Mouse (Mus musculus) midbrain, embryonic 13.5 days (tissue): ENCODE measurements around the gene Mast4. TPM values are rescaled to one million over a fixed set of nuclear protein-coding genes. Genes with fewer than 3 reads are reported as not detected.
"Not testable (repeated sequence)": the region's sequence is repeated elsewhere in the genome, so short reads cannot be mapped to it uniquely, and the experiment has no call there.

Experiments used
- ATAC-seq: fragments of 200-750 bp; cut with Nextera tagmentation; 2 replicates; pipeline ENCODE4 v1.8.0; 2017; ENCODE audit warnings: mild to moderate bottlenecking, moderate TSS enrichment, moderate library complexity
- H3K27ac ChIP-seq: fragments of 300-500 bp; sonication (generic); 2 replicates; pipeline ENCODE4 v1.5.1; 2015; ENCODE audit warnings: inconsistent platforms, mild to moderate bottlenecking, moderate library complexity
- H3K27me3 ChIP-seq: fragments of 300-500 bp; sonication (generic); 2 replicates; pipeline ENCODE4 v1.6.1; 2015; ENCODE audit warnings: mild to moderate bottlenecking, inconsistent platforms
- H3K36me3 ChIP-seq: fragments of 300-500 bp; sonication (generic); 2 replicates; pipeline ENCODE4 v1.6.1; 2015; ENCODE audit warnings: mild to moderate bottlenecking, inconsistent platforms
- H3K4me1 ChIP-seq: fragments of 300-500 bp; sonication (generic); replicated peaks from 2 replicates; pipeline ENCODE4 v1.6.1; 2015; ENCODE audit warnings: inconsistent platforms
- H3K4me2 ChIP-seq: fragments of 300-500 bp; sonication (generic); replicated peaks from 2 replicates; pipeline ENCODE4 v1.6.1; 2015; ENCODE audit warnings: moderate library complexity, mild to moderate bottlenecking, inconsistent platforms
- H3K4me3 ChIP-seq: fragments of 300-500 bp; sonication (generic); replicated peaks from 2 replicates; pipeline ENCODE4 v1.5.1; 2015; ENCODE audit warnings: mild to moderate bottlenecking, inconsistent platforms
- H3K9ac ChIP-seq: fragments of 300-500 bp; sonication (generic); replicated peaks from 2 replicates; pipeline ENCODE4 v1.6.1; 2015; ENCODE audit warnings: mild to moderate bottlenecking, inconsistent platforms
- H3K9me3 ChIP-seq: fragments of 300-500 bp; sonication (generic); 2 replicates; pipeline ENCODE4 v1.6.1; 2016; ENCODE audit warnings: mild to moderate bottlenecking, inconsistent platforms
- WGBS: fragments of 180-500 bp; shearing (Covaris S2); methylation state at CpG from one replicate; pipeline ENCODE4 v1.1.7; 2015; 5-methylcytosine and 5-hydroxymethylcytosine counted together
- polyA plus RNA-seq: library from polyadenylated mRNA; unstranded; fragments of >200 nt; fragmentation: Nextera tagmentation; extraction: Ambion mirVana; gene quantifications from 2 replicates; pipeline ENCODE4 v1.2.1, GENCODE M21; 2015

Gene Mast4
- polyA plus RNA-seq, 1 experiment from 2014 or later: 33.4 TPM

GRCm38 (mm10) chr13:102733063-102733462, 601.2 kb downstream of the Mast4 start:
- Histone ChIP-seq H3K27me3 (no peaks in the 10 kb centered on the region), H3K4me3 (no peak overlapping the region), H3K9ac (no peak overlapping the region), H3K36me3 (peaks cover 36% of the 10 kb centered on the region), H3K4me2 (no peak overlapping the region), H3K9me3 (no peaks in the 10 kb centered on the region), H3K27ac (no peak overlapping the region), H3K4me1 (no peaks in the 10 kb centered on the region)
- no peak for ATAC-seq
- 73% methylated on average over 2 of the region's 2 CpGs for WGBS

- H3K4me2 ChIP-seq, ATAC-seq: not testable (repeated sequence)
- WGBS: 68% methylated on average over 7 of the region's 7 CpGs
These were observed 605.3 kb downstream of the Mast4 start for GRCm38 (mm10) chr13:102728951-102729350.

GRCm38 (mm10) chr13:102728035-102728434, 606.3 kb downstream of the Mast4 start:
- Histone ChIP-seq H3K27me3 (no peaks in the 10 kb centered on the region), H3K4me3 (no peak overlapping the region), H3K9ac (no peak overlapping the region), H3K36me3 (no peaks in the 10 kb centered on the region), H3K4me2 (no peak overlapping the region), H3K27ac (no peak overlapping the region), H3K4me1 (no peaks in the 10 kb centered on the region), H3K9me3 (no peaks in the 10 kb centered on the region)
- WGBS: 84% methylated on average over 3 of the region's 3 CpGs
- ATAC-seq: no peak

More at GRCm38 (mm10) chr13:102728951-102729350, 605.3 kb downstream of the Mast4 start:
- H3K4me1 ChIP-seq, H3K27me3 ChIP-seq, H3K36me3 ChIP-seq, H3K4me3 ChIP-seq, H3K27ac ChIP-seq, H3K9me3 ChIP-seq, H3K9ac ChIP-seq: not testable (repeated sequence)

GRCm38 (mm10) chr13:102726876-102727275, 607.4 kb downstream of the Mast4 start:
- Histone ChIP-seq H3K27ac (no peak overlapping the region), H3K9me3 (no peaks in the 10 kb centered on the region), H3K4me2 (no peak overlapping the region), H3K27me3 (no peaks in the 10 kb centered on the region), H3K4me3 (no peak overlapping the region), H3K4me1 (no peaks in the 10 kb centered on the region), H3K9ac (no peak overlapping the region), H3K36me3 (no peaks in the 10 kb centered on the region)
- WGBS: 79% methylated on average over 1 of the region's 1 CpGs
- ATAC-seq: no peak

- no peaks in the 10 kb centered on the region for H3K27me3 ChIP-seq
These were observed 608.4 kb downstream of the Mast4 start for GRCm38 (mm10) chr13:102725906-102726305.

GRCm38 (mm10) chr13:102725416-102725815, 608.9 kb downstream of the Mast4 start:
- Histone ChIP-seq H3K4me3 (no peak overlapping the region), H3K9ac (no peak overlapping the region), H3K4me2 (no peak overlapping the region), H3K36me3 (no peaks in the 10 kb centered on the region), H3K4me1 (no peaks in the 10 kb centered on the region), H3K27ac (no peak overlapping the region), H3K9me3 (no peaks in the 10 kb centered on the region), H3K27me3 (no peaks in the 10 kb centered on the region)
- ATAC-seq: no peak

More at GRCm38 (mm10) chr13:102725906-102726305, 608.4 kb downstream of the Mast4 start:
- no peak for ATAC-seq
- no peaks in the 10 kb centered on the region for H3K36me3 ChIP-seq
- WGBS: 79% methylated on average over 2 of the region's 2 CpGs
- H3K4me1 ChIP-seq: no peaks in the 10 kb centered on the region
- no peaks in the 10 kb centered on the region for H3K9me3 ChIP-seq
- H3K27ac ChIP-seq: no peak overlapping the region
- H3K4me2 ChIP-seq: no peak overlapping the region
- no peak overlapping the region for H3K4me3 ChIP-seq
- H3K9ac ChIP-seq: no peak overlapping the region

GRCm38 (mm10) chr13:102716973-102717372, 617.3 kb downstream of the Mast4 start:
- H3K4me3 ChIP-seq: no peak overlapping the region
- no peaks in the 10 kb centered on the region for H3K4me1 ChIP-seq
- H3K9me3 ChIP-seq: no peaks in the 10 kb centered on the region
- ATAC-seq: no peak
- no peaks in the 10 kb centered on the region for H3K36me3 ChIP-seq
- H3K27me3 ChIP-seq: no peaks in the 10 kb centered on the region
- no peak overlapping the region for H3K9ac ChIP-seq
- no peak overlapping the region for H3K4me2 ChIP-seq
- no peak overlapping the region for H3K27ac ChIP-seq
- 82% methylated on average over 1 of the region's 1 CpGs for WGBS

- Histone ChIP-seq H3K9ac (no peak overlapping the region), H3K4me3 (no peak overlapping the region), H3K36me3 (no peaks in the 10 kb centered on the region), H3K27me3 (no peaks in the 10 kb centered on the region), H3K4me1 (peaks cover 22% of the 10 kb centered on the region), H3K4me2 (no peak overlapping the region), H3K9me3 (no peaks in the 10 kb centered on the region), H3K27ac (no peak overlapping the region)
- 88% methylated on average over 3 of the region's 3 CpGs for WGBS
- ATAC-seq: no peak
These were observed 633.6 kb downstream of the Mast4 start for GRCm38 (mm10) chr13:102700744-102701143.

- peaks cover 22% of the 10 kb centered on the region for H3K4me1 ChIP-seq
- H3K9me3 ChIP-seq: no peaks in the 10 kb centered on the region
- H3K4me3 ChIP-seq: no peak overlapping the region
- H3K9ac ChIP-seq: no peak overlapping the region
- H3K36me3 ChIP-seq: no peaks in the 10 kb centered on the region
- 87% methylated on average over 5 of the region's 5 CpGs for WGBS
- no peaks in the 10 kb centered on the region for H3K27me3 ChIP-seq
- no peak overlapping the region for H3K4me2 ChIP-seq
- H3K27ac ChIP-seq: 0 out of 2 replicates have a peak overlapping the region, but pooled peaks have one; percentile 15
- no peak for ATAC-seq
These were observed 634.1 kb downstream of the Mast4 start for GRCm38 (mm10) chr13:102700176-102700575.

- Histone ChIP-seq H3K4me1 (peaks cover 22% of the 10 kb centered on the region), H3K27ac (peak overlapping the region; percentile 82), H3K4me3 (no peak overlapping the region; the same call in 1 of the 2 replicates), H3K4me2 (peak overlapping the region; percentile 44), H3K27me3 (no peaks in the 10 kb centered on the region), H3K9ac (peak overlapping the region; percentile 44), H3K36me3 (no peaks in the 10 kb centered on the region), H3K9me3 (no peaks in the 10 kb centered on the region)
- 24% methylated on average over 14 of the region's 14 CpGs for WGBS
- peak; percentile 97 for ATAC-seq
These were observed 635.5 kb downstream of the Mast4 start for GRCm38 (mm10) chr13:102698751-102699323.

- peak overlapping the region; percentile 44 for H3K9ac ChIP-seq
- H3K4me1 ChIP-seq: peaks cover 22% of the 10 kb centered on the region
- WGBS: 16% methylated on average over 10 of the region's 10 CpGs
- no peak overlapping the region; the same call in 1 of the 2 replicates for H3K4me3 ChIP-seq
- H3K9me3 ChIP-seq: no peaks in the 10 kb centered on the region
- no peaks in the 10 kb centered on the region for H3K36me3 ChIP-seq
- H3K27ac ChIP-seq: peak overlapping the region; percentile 82
- no peaks in the 10 kb centered on the region for H3K27me3 ChIP-seq
- peak overlapping the region; percentile 44 for H3K4me2 ChIP-seq
- peak; percentile 35; the same call in 1 of the 2 replicates for ATAC-seq
These were observed 636.0 kb downstream of the Mast4 start for GRCm38 (mm10) chr13:102698335-102698734.

GRCm38 (mm10) chr13:102695121-102695905, 639.0 kb downstream of the Mast4 start:
- H3K9ac ChIP-seq: no peak overlapping the region
- ATAC-seq: no peak
- 77% methylated on average over 7 of the region's 7 CpGs for WGBS

More at GRCm38 (mm10) chr13:102695121-102695905, 639.0 kb downstream of the Mast4 start:
- no peaks in the 10 kb centered on the region for H3K27me3 ChIP-seq
- no peak overlapping the region for H3K27ac ChIP-seq
- no peaks in the 10 kb centered on the region for H3K36me3 ChIP-seq
- H3K4me3 ChIP-seq: no peak overlapping the region
- H3K4me2 ChIP-seq: no peak overlapping the region
- H3K9me3 ChIP-seq: no peaks in the 10 kb centered on the region
- peaks cover 30% of the 10 kb centered on the region for H3K4me1 ChIP-seq
